Mouse (Mus musculus) kidney, postnatal 14 days (tissue): ENCODE results near the gene Triobp.

Source experiments
- DNase-seq: peaks from one replicate; pipeline ENCODE4 v3.0.0; 2022; ENCODE audit warnings: mixed read lengths

The Triobp gene

DNA sequence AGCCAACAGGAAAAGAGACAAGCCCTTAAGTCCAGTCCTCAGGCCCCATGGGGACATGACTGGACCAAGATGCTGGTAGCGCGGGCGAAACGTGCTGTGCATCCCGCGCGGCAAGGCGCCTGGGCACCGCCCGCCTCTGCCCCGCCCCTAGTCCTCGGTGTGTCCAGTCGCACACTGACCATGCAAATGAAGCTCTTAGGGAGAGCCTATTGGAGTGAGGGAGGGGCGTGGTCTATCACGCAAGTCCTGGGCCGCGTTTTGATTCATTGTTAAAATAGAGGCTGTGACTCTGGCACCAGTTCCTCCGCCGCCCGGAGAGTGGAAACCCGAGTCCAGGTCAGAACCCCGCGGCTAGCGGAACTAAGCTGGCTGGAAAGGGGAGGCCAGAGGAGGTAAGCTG is at the start of gene Triobp:
Triobp (plus strand) TSS at position 68 of the 400 bp plus-strand sequence.
- peak; percentile 93 for DNase-seq

DNA sequence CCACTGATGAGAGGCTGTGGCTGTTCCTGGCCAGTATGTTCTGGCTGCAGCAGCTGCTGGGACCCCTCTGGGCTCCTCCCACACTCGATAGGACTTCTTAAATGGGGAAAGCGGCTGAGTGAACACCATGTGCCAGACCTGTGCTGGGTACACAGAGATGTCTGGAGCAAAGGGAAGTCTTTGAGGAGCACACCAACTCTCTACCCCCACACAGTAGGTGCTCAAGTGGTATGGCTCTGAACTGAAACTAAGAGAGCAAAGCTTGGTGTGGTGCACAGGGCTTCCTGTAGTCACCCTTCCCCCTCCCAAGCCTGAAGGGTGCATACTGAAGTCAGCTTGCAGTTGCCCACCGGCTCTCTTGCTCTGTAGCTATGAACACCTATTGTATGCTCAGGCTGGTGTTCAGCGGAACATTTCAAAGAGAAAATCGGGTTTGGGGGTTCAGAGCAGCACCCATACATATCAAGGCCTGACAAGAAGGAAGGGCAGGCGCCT is 49.0 kb upstream of the Triobp start:
- no peak for DNase-seq

DNA sequence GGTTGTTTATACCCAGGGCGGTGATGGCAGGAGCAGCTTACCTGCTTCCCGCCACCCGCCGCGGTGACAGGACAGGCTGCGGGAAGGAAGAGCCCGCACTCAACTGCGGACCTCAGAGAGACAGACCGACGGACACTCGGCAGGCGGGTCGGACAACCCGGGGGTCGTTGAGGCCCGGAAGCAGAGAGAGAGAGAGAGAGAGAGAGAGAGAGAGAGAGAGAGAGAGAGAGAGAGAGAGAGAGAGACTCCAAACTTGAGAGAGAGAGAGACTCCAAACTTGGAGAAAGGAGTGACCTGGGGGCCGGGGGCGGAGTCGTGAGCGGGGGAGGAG is 48.1 kb upstream of the Triobp start, which contains the start of gene Gm49510:
Gm49510 (plus strand) TSS at position 259 of the 331 bp plus-strand sequence.
- DNase-seq, result no peak

DNA sequence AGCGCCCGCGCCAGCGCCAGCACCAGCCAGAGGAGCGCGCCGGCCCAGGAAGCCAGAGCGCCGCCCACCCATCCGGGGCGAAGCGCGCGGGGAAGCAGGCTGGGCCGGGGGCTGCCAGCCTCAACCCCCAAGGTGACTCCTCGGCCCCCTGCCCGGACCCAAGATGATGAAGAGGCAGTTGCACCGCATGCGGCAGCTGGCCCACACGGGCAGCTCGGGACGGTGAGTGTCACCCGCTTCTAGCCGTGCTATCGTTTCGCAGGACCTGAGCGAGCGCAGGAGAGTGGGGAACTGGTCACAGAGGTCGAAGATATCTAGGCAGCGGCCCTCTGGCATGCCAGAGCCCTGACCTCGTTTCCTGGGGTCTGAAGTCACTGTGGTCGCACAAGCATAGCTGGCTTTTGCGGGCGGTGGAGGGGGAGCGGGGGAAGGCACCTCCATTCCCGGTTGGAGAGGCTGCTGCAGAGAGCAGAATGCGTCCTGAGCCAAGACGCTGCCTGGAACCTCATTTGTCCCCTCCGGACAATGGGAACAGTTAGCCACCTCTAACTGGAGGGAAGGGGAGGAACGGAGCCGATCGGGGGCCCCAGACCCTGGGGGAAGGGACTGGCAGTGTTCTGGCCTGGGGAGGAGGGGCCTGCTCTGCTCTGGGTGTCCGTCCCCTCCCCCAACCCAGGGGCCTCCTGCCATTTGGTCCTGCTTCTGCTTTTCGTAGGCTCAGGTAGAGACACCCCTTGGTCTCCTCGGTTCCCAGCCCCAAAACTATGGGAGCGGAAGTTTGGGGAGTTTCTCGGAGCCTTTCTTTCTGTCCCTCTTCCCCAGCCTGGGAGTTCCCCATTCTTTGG is 47.6 kb upstream of the Triobp start, which contains the start of gene Sh3bp1:
Sh3bp1 (plus strand) TSS at position 29 of the 845 bp plus-strand sequence.
- DNase-seq, result peak; percentile 83

DNA sequence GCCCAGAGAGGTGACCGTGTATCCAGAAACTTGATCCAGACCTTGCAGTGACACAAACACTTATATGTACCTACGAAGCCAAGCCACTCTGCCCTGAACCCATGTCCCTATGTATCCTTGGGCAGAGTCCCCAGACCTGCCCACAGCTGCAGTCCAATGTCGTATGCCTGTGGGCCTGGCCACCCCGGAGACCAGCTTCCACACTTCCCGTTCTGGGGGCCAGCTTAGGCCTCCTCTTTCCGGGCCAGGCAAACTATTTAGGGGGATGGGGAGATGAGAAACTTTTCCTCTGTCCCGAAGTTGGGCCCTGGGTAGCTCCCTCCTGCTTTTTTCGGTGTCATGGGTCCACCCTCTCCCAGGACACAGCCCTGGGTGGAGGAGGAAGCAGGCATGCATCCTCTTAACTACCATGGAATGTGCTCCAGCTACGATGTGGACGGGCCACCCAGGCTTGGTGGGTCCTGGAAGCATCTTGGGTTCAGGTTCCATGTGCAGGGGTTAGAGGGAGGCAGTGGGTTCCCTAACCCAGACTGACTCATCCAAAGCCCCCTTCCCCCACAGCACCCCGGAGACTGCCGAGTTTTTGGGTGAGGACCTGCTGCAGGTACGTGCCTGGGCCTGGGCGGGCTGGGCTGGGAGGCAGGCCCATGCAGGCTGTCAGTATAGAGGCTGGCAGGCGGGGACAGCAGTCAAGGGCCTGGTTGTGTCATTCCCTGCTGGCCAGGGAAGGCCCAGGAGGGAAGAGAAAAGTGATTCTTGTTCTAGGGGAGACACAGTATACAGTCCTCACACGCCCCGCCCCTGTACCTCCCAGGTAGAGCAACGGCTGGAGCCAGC is 46.7 kb upstream of the Triobp start:
- DNase-seq, result no peak

DNA sequence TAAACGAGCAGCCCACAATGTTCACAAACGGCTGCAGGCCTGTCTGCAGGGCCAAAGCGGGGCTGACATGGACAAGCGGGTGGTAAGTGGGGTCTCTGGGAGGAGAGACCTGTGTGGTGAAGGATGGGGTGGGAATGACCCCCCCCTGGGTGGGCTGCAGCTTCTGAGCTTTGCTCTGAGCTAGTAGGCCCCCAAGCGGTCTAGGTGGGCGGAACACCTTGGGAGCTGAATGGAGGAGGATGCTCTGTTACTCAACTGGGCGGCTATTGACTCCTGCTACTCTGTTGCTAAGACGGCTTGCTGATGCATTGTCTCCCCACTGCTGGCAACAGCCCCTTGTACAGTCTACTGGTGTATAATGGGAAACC is 46.1 kb upstream of the Triobp start:
- no peak for DNase-seq

DNA sequence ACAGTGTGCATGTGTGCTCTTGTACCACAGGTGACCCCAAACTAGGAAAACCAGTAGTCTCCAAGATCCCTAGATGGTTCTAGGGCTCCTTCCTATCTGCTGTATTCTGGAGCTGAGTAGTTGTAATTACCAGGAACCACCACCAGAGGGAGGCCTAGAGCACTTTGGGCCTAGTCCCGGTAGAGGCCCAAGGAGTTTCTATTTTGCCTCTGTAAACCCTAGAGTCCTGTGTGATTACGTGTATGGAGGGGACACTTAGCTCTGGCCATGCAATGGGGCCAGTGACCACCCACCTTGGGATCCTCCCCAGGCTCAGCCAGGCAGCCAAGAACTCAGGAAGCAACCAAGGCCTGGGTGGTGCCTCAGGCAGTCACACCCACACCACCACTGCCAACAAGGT is 44.3 kb upstream of the Triobp start:
- DNase-seq, result peak; percentile 86

DNA sequence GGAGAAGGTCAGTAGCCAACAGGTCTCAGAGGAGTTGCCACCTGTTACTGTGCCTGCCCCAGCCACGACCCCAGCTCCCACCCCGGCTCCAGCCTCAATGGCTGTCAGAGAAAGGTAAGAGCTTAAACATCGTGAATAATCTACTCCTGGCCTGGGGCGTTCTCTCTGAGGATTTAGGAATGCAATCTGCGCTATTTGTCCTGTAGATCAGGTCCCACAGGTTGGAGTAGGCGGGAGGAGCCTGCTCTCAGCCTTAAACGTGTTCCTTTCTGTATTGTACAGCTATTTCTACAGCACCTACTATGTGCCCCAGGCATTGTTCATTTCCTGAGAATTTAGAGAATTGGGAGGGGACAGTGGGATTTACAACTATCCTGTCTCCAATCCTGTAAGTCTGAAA is 39.1 kb upstream of the Triobp start:
- no peak for DNase-seq

DNA sequence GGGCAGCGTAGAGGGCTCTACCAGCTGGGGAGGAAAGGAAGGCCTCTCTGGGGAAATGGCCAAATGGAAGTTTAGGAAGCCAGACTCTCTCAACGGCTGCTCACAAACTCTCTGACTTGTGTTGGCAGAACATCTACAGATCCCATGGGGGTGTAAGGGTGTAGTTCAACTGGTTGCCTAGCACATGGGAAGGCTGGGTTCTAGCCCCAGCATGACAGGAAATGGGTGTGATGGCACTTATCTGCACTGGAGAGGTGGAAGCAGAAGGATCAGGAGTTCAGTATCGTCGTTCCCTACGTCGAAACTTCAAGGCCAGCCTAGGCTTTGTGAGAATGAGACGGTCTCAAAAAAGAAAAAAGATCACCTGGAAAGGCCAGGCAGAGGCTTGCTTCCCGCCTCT is 38.5 kb upstream of the Triobp start:
- DNase-seq, result no peak

DNA sequence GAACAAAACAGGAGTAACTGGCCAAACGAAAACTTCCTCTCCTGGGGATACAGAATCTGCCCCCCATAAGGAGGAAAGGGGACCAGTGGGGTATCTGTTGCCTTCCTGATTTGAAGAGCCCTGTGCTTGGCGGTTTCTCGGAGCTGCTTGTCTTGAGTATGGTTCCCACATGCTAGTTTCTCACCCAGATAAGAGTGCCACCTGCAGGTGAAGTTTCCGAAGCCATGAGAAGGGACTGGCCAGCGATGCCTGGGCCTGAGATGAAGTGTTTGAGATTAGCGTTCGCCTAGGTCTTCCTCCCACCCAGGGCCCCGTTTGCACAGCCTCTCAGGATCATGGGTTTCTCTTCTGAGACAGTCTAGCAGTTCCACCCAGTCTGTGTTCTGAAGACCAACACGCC is 35.5 kb upstream of the Triobp start:
- peak; percentile 65 for DNase-seq

DNA sequence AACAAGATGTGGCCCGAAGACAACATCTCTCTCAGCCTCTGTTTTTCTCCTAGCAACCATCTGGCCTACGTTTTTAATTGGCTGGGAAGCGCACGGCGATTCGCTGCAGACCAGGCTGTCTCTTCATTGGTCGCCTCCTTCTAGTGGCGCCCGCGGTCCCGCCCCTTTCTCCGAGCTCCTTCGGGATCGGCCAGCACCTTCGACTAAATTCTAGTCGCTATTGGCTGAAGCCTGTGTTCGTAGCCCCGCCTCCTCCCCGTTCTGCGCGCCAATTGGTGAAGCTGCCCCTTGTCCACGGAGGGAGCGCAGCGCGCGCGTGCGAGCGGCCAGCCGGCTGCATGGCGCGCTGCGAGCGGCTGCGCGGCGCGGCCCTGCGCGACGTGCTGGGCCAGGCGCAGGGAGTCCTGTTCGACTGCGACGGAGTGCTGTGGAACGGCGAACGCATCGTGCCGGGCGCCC is 33.9 kb upstream of the Triobp start, which contains the start of gene Pdxp:
Pdxp (plus strand) TSS at position 288 of the 459 bp plus-strand sequence.
- peak; percentile 97 for DNase-seq

DNA sequence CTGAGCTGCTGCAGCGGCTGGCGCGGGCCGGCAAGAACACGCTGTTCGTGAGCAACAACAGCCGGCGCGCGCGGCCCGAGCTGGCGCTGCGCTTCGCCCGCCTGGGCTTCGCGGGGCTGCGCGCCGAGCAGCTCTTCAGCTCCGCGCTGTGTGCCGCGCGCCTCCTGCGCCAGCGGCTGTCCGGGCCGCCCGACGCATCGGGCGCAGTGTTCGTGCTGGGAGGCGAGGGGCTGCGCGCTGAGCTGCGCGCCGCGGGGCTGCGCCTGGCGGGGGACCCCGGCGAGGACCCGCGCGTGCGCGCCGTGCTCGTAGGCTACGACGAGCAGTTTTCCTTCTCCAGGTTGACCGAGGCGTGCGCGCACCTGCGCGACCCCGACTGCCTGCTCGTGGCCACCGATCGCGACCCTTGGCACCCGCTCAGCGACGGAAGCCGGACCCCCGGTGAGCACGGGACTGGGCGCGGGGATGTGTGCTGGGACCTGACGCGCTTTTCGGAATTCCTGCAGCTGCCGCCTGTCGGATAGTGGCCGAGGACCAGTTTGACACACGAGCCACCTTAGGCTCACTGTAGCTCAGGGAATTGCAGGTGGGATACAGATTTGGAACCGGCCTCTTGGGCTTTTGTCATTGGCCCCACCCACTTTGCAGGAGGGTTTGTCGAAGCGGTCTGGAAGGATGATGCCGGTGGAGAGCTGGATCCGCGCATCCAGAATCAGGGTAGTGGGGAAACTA is 33.3 kb upstream of the Triobp start:
- DNase-seq, result no peak

DNA sequence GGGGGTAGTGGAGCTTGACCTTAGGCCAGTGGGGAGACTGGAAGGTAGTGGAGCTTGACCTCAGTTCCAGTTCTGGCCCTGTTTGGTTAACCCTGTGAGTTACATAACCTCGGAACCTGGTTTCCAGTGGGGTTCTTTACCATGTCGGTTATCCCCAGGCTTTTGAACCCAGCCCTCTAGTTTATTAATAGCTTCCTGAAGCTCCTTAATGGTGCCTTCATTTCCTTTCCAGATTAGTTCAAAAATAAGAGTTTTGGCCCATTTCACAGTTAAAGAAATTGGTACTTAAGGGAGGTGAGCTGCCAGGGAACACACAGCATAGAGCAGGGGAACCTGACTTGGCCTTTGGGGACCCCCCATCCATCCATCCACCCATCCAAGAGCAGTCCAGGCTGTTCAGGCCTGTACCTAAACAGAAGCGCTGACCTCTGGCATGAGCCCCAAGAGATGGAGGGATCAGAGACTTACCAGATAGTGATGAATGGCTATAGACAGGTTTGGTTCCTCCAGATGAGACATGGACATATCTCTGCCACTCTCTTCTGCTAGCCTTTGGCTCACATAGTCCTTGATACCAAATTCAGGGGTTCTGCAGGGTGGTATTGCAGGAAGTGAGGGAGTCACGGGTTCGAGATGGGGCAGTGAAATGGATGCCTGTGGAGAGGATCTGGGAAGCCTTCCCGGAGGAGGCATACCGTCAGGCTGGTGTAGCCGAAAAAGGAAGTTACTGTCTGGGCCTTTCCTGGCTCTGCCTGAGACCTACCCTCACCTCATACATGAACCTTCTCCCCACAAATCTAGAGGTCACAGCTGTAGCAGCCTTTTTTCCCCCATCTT is 32.5 kb upstream of the Triobp start:
- no peak for DNase-seq

DNA sequence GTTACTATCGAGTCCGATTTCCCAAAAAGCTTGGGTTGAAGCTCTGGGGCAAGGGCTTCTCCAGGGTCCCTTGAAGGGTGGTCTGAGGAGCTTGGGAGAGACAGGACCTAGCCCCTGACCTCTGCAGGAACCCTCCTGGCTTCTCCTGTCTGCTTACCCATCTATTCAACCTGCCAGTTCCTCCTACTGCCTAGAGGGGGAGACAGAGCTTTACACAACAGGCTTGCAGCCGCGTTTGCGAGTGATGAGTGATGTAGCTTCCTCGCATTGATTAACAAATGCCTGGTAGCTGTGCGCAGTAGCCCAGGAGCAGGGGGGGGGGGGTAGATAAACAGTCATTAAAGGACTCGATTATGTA is 31.9 kb upstream of the Triobp start:
- peak; percentile 82 for DNase-seq

DNA sequence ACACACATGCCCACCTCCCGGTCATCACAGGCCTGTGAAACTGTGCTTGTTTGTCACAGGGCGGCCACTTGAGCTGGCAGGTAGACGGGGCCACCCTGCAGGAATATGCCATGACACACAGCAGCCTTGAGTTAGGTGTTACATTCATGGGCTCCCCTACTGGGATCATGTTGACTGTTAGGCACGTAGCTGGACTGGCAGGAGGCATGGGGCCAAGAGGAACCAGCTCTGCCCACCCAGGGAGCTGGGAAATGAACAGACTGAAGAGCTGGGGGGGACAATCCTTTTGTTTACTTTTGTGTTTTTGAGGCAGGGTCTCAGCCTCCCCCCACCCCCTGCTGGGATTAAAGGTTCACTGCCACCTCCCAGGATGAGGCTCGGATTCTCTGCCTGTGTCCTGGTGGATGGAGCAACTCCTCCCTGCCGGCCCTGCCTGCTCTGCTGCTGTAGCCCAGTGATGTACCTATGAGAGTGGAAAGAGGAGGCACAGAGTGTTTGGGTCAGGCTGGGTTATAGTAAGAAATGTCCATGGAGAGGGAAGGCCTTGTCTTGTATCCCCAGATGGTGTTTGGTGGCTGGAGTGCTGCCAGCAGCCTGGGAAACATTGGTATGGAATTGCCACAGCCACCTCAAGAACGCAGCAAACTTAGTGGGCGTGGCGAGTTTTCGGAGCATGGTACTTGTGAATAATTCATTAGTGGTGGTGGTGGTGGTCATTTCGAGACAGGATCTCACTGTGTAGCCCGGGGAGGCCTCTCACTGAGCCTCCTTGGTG is 31.3 kb upstream of the Triobp start:
- DNase-seq, result no peak

DNA sequence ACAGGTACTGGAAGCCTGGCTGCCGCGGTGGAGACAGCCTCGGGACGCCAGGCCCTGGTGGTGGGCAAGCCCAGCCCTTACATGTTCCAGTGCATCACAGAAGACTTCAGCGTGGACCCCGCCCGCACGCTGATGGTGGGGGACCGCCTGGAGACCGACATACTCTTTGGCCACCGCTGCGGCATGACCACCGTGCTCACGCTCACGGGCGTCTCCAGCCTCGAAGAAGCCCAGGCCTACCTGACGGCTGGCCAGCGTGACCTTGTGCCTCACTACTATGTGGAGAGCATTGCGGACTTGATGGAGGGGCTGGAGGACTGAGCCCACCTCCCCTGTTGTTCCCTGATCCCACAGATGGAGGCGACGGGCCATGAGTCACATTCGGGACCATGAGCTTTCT is 29.4 kb upstream of the Triobp start:
- no peak for DNase-seq

DNA sequence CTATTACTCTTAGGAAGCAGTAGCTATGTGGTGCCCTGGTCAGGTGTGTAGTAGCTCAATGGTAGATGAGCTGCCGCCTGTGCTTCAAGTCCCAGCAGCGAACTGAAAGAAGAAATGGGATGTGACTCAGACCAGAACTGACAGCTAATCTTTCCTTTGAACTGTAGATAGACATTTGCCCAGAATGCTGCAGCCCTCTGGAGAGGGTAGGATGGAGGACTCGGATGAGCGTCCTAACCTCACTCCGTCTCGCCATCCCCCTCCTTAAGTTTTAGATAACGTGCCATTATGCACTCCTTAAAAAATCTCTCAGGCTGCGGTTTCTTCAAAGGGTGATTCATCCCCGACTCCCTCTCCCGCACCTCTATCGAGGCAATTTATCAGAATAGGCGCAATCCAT is 27.6 kb upstream of the Triobp start:
- DNase-seq, result no peak

DNA sequence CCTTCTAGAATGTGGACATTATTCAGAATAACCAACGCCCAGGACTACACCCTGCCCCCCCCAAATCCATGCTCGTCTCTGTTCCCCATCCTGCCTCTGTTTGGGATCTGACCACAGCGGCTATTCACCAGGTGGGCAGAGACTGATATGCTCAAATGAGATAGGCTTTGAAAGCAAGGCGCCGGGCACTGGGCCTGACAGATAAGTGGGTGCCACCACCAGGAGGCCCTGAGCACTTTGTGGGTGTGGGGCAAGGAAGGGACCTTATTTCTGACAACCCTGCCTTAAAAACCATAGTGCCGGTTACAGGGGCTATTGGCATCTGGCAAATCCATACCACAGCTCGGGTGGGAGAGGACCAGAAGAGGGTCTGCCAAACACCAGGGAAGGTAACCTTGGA is 24.8 kb upstream of the Triobp start:
- DNase-seq, result no peak

DNA sequence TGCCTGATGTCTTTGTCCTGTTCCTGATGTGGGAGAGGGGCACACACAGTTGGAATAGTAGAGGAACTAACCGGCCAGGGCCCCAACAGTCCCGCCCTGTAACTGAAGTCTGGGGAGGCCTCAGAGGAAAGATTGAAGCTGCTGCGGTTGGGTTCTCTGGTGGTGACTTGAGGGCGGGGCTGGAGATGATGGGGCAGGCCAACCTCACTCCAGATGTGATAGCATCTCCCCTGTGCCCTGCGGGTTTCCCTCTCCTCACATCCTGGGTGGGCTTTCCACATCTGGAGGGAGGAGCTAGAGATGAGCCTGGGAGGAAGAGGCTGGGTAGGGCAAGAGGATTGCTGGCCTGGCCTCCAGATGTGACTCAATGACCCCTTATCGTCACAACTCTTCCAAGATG is 23.9 kb upstream of the Triobp start:
- DNase-seq, result no peak

DNA sequence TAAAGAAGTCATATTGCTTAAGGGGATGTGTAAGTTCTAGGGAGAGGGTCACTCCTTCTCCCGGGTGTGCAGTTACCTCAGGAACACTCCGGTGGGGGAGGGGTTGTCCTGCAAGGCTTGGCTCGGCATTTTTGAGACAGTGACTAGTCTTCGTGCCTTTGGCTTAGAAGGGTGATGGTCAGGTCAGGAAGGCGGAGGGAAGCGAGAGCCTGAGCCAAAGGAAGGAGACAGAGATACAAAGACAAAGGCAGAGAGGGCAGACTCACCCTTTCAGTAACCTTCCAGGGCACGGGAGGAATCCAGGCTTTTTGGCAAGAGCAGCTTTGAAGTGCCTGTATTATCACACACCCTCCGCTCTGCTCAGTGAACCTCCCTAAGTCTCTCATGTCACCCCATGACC is 22.4 kb upstream of the Triobp start:
- DNase-seq, result peak; percentile 57
